Mouse (Mus musculus): ENCODE data around the gene Lmna.

The Lmna gene

DNA sequence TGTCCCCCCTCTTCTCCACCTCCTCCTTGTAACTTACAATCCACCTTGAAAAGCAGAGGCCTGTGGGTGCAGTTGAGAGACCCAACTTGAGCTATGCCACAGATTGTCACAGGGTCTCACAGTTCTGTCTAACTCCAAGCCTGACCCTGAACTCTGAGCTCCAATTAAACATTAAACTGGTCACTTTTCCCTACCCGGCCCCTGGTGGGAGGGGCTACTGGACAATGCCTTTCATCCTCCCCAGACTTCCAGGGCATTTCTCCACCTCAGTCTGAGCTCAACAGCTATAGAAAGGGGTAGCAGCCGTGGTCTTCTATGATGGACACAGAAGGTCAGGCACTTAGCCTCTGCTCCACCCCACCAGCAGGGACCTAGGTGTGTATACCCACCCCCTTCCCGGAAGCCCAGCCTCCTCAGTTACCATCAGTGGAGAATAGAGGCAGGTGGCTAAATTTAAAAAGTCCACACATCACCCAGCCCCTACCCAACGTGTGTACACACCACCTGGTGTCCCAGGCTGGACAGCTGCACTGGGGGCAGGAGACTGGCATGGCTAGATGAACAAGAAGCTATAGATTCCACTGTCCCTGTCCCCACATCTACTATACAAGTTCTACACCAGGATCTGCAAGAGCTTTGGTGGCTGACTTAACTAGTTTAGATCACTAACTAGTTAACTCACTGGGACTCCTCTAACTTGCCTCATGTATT lies 8.9 kb downstream of the Lmna start:
- no peak for DNase-seq (ENCODE audit: low spot score)

DNA sequence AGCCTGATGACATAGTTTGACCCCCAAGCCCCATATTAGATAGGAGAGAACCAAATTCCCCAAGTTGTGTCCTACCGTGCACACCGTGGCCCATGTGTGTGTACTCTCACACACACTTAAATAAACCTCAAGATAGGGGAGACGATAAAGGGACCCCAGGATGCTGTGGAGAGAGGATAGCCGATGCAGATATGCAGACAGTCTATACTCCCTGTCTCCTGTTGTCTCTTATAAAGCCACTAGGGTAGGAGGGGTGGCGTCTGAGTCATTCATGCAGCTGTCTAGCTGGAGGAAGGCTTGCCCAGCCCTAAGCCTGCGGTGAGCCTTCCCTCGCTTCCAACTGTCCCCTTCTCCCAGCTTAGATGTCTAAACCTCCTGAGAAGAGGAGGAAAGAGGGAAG lies 9.7 kb downstream of the Lmna start:
- DNase-seq (ENCODE audit: low spot score): no peak

DNA sequence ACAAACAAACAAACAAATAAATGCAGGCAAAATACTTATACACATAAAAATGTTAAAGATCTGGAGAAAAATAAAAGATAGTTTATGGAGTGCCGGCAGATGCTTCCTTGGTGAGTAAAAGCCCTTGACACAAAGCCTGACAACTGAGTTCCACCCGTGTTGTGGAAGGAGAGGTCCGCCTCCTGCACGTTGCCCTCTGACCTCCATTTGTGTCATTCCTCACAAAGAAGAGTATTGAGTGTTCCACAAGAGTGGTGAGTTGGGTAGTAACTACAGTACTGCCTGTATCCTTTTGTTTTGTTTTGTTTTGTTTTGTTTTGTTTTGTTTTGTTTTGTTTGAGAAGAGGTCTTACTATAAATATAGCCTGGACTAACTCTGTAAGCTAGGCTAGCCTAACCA lies 10.2 kb downstream of the Lmna start:
- no peak for DNase-seq (ENCODE audit: low spot score)

DNA sequence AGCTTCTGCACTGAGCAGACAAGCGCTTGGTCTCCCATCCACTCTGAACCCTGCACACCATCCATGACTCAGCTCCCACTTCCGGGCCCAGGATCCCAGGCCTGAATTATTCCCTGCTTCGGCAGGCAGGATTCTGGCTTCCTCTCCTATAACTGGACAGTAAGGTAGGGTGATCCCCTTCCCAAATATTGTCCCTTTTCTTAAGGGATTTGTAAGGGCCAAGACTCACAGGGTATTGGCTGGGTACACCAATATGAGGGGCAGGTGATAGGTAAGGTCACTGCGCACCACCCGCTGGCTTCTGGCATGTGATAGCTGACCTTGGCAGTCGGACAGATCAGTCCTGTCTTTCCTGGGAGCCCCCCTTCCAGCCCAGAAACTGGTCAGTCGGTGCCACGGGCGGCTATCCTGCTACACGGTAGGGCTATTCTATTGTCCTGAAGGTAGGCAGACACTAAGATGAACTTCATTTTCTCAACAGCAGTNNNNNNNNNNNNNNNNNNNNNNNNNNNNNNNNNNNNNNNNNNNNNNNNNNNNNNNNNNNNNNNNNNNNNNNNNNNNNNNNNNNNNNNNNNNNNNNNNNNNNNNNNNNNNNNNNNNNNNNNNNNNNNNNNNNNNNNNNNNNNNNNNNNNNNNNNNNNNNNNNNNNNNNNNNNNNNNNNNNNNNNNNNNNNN lies 13.9 kb downstream of the Lmna start:
- DNase-seq (ENCODE audit: low spot score): no peak

DNA sequence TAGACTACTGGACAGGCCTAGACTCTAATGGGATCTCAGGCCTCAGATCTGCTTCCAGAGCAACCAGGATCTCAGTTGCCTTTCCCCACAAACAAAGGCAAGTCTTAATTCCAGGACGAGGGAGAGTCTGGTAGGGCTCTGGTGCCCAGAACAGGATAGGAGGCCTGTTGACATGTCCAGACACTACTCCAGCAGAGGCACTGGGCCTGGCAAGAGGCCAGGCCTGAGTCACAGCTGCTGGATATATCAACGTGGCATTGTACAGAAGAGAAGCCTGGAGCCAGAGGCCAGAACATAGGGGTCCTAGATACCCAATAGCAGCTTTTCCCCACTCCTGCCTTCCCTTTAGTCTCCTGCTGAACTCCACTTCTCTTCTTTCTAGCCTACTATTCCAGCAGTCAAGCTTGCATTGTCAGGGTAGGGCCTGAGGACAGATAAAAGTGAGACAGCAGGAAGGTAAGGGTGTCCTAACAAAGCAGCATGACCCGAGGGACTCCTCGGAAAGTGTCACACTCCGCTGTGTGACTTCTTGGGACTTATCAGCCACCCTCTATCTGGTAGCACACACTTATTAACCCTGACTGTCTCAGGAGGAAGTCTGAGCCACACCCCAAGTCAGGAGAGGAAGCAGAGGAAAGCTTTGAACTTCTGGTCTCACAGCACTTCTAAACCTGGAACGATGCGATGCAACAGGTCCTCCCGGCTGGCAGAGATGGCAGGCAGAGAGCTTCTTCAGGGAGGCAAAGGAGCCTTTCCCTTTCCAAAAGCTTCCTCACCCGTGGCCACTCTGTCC lies 14.7 kb downstream of the Lmna start:
- peak; percentile 62 for DNase-seq (ENCODE audit: low spot score)

DNA sequence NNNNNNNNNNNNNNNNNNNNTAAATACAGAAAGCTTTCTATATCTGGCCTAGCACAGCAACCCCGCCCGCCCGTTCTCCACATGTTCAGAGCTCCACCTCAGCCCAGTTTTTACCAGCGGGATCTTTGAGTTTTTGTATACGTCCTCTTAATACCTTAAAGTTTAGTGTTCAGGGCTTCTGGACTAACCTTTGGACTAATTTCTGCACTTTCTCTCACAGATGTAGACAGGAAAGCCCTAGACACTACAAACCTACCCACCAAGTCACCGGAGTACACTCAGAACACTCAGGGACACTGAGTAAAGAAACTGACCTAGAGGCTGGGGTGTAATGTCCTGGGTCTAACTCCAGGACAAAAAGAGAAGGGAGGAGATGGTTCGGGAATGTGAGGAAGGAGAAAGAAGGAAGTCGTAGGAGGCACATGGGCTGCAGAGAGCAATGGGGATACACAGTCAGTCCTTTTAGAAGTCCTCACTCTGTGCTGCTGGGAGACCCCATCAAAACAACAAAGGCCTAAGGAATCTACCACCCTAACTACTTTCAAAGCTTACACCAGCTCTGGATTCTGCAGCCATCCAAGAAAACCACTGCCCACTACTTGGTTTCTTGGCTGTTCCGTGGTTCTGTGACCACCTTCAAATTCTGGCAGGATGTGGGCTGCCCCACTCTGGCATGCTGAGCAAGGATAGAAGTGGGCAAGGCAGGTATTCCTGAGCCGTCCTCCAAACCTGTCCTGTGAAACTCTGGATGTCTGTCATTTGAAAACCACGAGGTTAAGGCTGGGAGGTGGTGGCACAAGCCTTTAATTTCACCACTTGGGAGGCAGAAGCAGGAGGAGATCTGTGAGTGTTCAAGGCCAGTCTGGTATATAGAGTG lies 15.8 kb downstream of the Lmna start:
- no peak for DNase-seq (ENCODE audit: low spot score)

DNA sequence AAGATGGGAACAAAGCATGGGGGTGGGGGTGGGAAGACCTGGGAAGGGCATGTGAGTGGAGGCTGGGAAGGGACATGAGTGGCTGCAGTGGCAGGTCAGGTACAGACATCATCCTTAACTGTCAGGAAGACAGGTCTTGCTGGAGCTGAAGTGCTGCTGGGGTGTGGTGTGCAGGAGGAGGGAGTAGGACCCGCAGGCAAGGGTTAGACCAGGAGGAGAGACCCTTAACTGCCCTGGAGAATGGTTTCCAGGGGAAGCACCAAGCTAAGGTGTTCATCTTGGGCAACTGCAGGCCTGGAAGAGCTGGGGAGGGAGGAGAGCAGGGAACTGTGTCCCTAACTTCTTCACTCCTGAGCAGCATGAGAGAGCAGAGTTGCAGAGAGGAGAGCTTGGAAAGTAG lies 22.4 kb downstream of the Lmna start:
- no peak for DNase-seq (ENCODE audit: low spot score)

DNA sequence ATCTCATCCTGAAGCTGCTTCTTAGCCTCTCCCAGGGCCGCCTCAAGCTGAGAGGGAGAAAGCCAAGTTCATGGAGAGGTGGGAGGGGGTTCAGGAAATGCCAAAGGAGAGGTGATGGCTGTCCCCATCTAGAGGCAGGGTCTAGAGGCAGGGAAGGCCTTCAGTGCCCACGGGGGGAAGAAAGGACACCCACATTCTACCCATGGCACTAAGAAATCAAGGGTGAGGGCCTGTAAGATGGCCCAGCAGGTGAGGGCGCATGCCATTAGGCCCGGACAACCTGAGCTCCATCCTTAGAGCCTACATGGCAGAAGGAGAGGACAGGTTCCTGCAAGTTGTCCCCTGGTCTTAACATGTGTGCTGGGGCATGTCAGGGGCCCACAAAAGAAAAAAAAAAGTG lies 22.9 kb downstream of the Lmna start:
- no peak for DNase-seq (ENCODE audit: low spot score)

DNA sequence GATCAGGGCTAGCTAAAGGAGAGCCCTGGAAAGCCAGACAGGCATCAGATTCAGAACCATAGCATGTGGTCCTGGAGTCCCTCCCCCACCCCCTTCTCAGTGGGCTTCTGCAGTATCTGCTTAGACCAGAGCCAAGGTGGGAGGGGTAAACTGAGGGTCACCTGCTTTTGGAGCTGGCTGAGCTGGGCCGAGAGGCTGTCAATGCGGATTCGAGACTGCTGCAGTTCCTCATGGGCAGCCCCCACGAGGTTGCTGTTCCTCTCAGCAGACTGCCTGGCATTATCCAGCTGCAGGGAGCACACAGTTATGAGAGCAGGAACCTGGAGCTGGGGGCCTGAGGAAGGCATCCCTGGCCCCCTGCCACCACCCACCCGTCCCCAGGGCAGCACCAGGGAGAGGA lies 23.7 kb downstream of the Lmna start:
- no peak for DNase-seq (ENCODE audit: low spot score)

DNA sequence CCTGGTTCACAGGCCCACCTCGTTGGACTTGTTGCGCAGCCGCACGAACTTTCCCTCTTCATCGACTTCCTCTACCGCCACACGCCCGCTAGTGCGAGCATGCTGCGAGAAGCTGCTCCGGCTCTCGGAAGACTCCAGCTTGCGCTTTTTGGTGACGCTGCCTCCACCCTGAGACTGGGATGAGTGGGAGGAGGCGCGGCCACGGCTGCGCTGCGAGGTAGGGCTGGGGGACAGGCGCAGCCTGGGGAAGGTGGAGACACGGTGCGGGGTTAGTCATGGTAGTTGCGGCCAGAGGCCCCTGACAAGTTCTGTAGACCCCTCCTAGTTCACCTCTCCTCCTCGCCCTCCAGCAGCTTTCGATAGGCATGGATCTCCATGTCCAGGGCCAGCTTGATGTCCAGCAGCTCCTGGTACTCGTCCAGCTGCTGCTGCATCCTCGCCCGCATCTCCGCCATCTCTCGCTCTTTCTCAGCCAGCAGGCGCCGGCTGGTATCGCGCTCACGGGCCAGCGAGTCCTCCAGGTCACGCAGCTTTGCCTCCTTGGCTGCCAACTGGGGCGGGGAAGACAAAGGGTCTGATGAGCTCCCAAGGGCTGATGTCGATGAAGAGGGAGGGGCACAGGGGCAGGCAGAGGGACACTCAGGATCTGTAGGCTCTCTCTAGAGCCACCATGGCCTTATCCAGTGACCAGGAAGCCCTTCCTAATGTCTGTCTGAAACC lies 25.0 kb downstream of the Lmna start:
- no peak for DNase-seq (ENCODE audit: low spot score)

DNA sequence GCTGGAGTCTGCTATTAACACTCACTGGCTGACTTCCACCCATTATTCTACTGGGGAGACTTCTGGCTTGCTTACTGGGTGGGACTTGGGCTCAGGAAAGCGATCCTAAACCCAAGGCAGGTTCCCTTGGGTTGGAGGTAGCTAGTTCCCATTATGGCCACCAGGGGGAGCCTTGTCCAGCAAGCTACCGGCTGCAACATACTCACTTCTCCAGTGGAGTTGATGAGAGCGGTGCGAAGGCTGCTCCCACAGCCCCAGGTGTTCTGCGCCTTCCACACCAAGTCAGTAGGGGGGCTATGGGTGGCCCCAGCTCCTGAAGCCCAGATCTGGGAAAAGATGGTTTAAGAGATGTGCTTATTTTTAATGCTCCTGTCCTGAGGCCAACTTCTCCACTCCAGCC lies 26.1 kb downstream of the Lmna start:
- DNase-seq (ENCODE audit: low spot score): peak; percentile 72

DNA sequence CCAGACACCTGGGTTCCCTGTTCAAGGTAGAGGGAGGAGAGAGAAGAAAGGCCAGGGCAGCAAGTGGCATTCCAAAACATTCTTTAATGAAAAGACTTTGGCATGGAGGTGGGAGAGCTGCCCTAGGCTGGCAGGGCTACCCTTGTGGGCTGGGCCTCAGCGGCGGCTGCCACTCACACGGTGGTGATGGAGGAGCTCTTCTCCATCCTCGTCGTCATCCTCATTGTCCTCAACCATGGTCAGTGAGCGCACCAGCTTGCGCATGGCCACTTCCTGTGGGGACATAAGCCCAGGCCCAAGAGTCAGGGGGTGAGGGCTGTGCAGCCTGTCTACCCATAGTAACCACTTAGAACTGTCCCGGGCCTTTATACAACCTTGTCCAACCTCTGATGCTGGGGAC lies 26.6 kb downstream of the Lmna start:
- no peak for DNase-seq (ENCODE audit: low spot score)

DNA sequence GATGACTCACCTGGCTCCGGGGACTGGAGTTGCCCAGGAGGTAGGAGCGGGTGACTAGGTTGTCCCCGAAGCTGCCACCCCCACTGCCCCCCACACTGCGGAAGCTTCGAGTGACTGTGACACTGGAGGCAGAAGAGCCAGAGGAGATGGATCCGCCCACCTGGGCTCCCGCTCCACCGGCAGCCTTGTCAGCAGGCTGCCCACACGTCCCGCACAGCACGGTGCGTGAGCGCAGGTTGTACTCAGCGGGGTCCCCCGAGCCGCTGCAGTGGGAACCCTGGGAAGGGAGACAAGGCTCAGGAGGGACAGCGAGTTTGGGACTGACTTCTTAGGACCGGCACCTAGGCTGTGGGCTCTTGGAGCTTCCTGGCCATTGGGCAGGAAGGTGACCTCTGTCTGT lies 27.4 kb downstream of the Lmna start:
- no peak for DNase-seq (ENCODE audit: low spot score)

DNA sequence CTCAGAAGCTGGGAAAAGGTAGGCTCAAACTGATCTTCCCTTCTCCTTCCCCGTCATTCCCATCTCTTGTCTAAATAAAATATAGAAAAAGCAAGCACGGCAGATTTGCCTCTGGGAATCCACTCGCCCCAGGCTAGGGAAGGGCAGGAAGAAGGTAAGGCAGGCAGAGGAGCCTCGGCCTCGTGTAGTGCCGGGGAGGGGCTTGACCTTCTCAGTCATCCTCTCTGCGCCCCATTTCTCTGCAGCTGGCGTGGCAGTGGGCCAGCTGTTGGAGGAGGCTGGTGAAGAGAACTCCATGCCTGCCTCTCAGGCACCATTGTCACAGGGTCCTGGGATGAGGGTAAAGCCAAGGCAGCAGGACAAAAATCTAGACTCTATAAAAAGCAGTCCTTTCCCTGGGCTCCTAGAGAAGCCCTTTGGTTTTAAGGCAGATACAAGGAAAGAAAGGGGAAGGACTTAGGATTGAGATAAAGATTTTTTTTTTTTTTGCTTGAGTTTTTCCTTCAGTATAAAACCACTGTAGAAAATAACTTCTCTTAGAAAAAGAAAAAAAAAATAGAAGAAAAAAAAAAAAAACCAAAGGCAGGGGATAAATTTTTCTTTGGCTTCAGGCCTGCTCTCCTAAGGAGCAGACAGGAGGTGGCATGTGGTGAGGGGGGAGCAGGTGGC lies 28.2 kb downstream of the Lmna start:
- DNase-seq (ENCODE audit: low spot score): no peak

DNA sequence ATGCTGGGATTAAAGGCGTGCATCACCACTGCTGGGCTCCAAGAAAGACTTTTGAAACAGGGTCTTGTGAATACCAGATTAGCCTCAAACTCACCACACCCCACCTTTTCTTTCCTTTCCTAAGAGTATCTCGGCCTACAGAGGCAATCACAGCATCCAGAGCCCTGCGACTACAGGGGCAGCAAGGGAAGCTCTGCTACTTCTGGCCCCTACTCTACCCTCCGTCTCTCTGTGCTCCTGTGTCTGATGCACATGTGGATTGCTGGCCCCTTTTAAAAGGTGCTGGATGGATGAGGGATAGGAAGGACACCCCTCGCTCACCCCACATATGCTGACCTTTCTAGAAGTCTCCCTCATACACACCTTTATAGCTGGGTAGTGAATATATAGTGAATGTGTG lies 29.1 kb downstream of the Lmna start:
- no peak for DNase-seq (ENCODE audit: low spot score)

DNA sequence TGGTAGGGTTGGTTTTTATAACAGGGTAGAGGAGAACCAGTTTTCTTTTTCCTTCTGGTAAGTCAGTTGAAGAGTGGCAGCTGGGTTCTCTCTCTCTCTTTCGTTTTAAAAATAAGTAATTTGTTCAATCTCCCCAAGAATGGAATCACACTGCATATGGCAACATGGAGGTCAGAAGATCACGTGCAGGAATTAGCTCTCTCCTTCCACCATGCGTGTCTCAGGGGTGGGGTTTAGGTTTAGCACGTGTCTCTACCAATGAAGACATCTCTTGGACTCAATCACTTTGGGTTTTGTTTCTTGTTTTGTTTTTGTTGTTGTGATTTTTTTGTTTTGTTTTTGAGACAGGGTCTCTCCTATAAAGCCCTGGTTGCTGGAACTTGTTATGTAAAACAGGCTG lies 29.9 kb downstream of the Lmna start:
- DNase-seq (ENCODE audit: low spot score): no peak

DNA sequence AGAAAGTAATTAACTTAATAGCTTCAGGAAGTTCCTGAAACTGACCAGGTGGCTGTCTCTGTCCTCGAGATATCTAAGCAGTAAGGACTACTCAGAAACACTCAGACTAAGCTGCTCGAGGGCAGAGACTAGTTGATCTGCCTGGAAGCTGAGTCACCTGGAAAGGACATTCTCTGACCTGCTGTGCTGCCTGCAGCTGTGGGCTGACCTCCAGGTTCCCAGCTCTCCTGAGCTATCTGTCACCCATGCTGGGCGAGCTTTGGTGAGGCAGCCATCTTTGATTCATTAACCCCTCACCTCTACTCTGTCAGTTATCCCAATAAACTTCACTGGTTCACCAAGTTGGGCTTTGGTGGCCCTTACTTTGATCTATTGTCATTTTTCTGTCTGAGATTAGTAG lies 30.6 kb downstream of the Lmna start:
- DNase-seq (ENCODE audit: low spot score): no peak

DNA sequence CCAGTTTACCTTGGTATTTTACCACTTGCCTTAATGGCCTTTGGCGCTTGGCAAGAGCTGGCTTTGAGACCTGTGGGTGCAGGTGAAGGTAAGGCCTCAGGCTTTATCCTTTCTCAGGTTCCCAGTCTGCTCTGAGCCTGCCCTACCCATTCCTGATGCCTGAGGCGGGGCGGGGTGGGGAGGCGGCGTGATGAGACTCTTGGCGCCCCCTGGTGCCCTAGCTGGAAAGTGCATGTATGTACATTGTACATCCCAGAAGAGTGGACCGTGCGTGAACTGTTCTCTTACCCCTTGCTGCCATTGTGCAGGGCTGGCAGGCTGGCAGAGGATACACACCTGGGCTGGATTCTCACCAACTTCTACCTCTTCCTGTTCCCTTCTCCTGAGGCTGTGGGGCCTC lies 32.0 kb downstream of the Lmna start:
- peak; percentile 85 for DNase-seq (ENCODE audit: low spot score)

DNA sequence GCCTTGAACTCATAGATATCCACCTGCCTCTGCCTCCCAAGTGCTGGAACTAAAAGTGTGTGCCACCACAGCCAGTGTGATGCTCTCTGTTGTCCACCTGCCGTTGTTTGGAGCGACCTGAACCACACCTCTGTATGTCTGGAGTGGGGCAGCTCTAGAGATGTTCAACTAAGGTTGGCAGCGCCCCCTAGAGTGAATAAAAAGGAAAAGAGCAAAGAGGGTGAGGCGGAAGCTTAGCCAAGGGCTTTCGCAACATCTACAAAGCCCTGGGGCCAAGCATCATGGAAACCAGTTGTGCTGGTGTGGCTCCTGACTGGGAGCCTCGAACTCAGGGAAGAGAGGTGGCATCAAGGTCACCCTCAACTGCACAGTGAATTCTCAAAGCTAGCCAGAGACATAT lies 33.4 kb downstream of the Lmna start:
- no peak for DNase-seq (ENCODE audit: low spot score)

DNA sequence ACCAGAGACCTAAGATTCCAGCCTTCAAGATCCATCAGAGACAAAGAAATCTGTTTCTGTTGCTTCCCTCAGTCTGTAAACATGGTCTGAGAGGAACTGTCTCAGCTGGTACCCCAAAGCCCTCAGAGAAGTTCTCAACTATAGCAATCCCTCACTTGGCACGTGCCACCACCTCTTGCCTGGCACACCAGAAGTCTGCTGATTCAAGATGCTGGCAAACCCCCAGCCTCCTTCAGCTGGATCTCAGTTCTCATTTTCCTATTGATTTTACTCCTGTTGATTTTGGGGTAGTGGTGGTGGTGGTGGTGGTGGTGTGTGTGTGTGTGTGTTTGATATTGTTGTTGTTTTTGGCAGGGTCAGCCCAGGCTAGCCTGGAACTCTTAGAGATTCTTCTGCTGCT lies 36.2 kb downstream of the Lmna start:
- DNase-seq (ENCODE audit: low spot score): no peak

DNA sequence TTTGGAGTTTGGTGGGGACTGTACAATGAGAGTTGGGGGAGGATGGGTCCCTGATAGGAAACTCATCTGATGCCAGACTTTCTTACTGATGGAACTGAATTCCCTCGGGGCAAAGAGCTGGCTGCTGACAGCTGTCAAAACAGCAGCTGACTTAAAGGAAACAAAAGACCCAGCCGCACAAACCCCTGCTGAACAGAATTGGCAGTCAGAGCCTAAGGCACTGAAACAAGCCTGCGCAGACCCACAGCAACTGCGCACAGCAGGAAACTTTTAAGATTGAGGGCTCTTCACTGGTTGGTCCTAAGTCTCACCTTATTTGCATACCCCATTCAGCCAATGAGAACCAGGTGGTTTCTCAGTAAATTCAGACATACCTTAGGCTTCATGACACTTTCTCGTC lies 36.7 kb downstream of the Lmna start:
- no peak for DNase-seq (ENCODE audit: low spot score)
